Mouse (Mus musculus) NIH3T3 (cell line): ENCODE measurements around the gene Olfr1382.
A peak's percentile ranks its signal among the peaks of the same experiment; 100 is the strongest.
"Not testable (repeated sequence)": the region's sequence is repeated elsewhere in the genome, so short reads cannot be mapped to it uniquely, and the experiment has no call there.

Experiments used
- DNase-seq: peaks from one replicate; pipeline ENCODE4 v3.0.0-alpha.2; 2012; ENCODE audit warnings: low read depth

The Olfr1382 gene

GRCm38 (mm10) chr11:49527947-49528346 lies at the start of gene Olfr1382:
Gene Olfr1382, plus strand, starts transcription at chr11:49528247.
- DNase-seq, result no peak

- DNase-seq, result no peak
Observed at GRCm38 (mm10) chr11:49485973-49486372, 42.1 kb upstream of the Olfr1382 start.

- not testable (repeated sequence) for DNase-seq
Observed at GRCm38 (mm10) chr11:49488770-49489169, 39.3 kb upstream of the Olfr1382 start, which contains the start of gene Olfr1385. Gene Olfr1385, plus strand, starts transcription at chr11:49489070.

- no peak for DNase-seq
Observed at GRCm38 (mm10) chr11:49518086-49518485, 10.0 kb upstream of the Olfr1382 start.

- DNase-seq, result no peak
Observed at GRCm38 (mm10) chr11:49519348-49519747, 8.7 kb upstream of the Olfr1382 start, which contains the start of gene Olfr1383. Gene Olfr1383, plus strand, starts transcription at chr11:49519648.

GRCm38 (mm10) chr11:49532761-49533160 lies 4.7 kb downstream of the Olfr1382 start:
- DNase-seq, result peak; percentile 7

GRCm38 (mm10) chr11:49536631-49537030 lies 8.6 kb downstream of the Olfr1382 start:
- peak; percentile 24 for DNase-seq

GRCm38 (mm10) chr11:49543149-49543548 lies 15.1 kb downstream of the Olfr1382 start, which contains the start of gene Olfr1381:
Gene Olfr1381, plus strand, starts transcription at chr11:49543449.
- not testable (repeated sequence) for DNase-seq

- DNase-seq, result peak; percentile 17
Observed at GRCm38 (mm10) chr11:49554033-49554432, 26.0 kb downstream of the Olfr1382 start.

GRCm38 (mm10) chr11:49556578-49556977 lies 28.5 kb downstream of the Olfr1382 start, which contains the start of gene Olfr1380:
Gene Olfr1380, plus strand, starts transcription at chr11:49556878.
- not testable (repeated sequence) for DNase-seq

GRCm38 (mm10) chr11:49575054-49575453 lies 47.0 kb downstream of the Olfr1382 start:
- peak; percentile 53 for DNase-seq

GRCm38 (mm10) chr11:49580452-49580851 lies 52.4 kb downstream of the Olfr1382 start:
- DNase-seq, result not testable (repeated sequence)
